Comparison of ENCODE assay signal across 15 mouse cellular contexts in the genomic region with DNA sequence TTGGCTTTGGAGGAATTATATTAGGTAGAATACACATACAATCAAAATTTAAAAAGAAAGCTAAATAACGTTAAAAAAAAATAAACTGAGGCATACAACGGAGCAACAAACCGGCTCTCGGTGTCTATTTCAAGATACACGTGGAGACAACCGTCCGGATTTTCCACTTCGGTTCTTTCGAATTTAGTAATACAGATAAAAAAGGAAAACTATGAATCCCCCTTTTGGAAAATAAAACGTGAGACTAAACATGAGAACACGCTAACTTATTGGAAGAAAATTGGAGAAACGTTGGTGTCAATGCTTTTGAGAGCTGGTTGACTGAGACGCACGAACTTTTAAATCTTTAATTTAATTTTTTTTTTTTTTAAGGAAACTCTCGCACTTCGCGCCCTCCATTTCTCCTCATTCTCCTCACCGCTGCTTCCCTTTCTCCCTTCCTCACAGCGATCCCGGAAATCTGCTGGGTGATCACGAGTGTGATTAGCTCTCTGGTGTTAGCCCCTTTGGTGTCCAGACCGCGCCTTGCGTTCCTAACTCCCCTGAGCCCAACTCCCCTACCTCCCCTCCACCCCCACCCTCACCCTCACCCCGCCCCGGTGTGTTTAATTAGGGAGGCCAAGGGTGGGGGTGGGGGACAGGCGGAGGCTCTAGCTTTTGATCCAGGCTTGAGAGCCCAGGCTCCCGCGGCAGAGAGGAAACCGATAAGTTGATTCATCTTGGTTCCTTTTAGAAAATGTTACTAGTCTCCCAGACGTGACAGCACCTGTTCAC. TPM values are rescaled to one million over a fixed set of nuclear protein-coding genes. Genes with fewer than 3 reads are reported as not detected.
DNase-seq lines count a peak whose midpoint lies in the region; ATAC-seq lines count a peak whose summit lies in the region.
"Had no signal": no experiment of that assay in that cellular context is flagged by ENCODE, and none has a peak within 500 bp of the region (broad histone marks: within the 10 kb centered on the region; RNA-seq: fewer than 3 reads in every experiment).

No protein-coding gene starts in this region.

- peaks cover 12% of the 10 kb centered on the region for H3K4me1 ChIP-seq in kidney, embryonic 15.5 days
- no peaks in the 10 kb centered on the region for H3K4me1 ChIP-seq in forebrain, embryonic 13.5 days
- no peaks in the 10 kb centered on the region for H3K4me1 ChIP-seq in midbrain, embryonic 15.5 days

- no peak overlapping the region for H3K4me3 ChIP-seq in kidney, embryonic 15.5 days (replicated peaks)
- no peak overlapping the region for H3K4me3 ChIP-seq in forebrain, embryonic 13.5 days
- H3K4me3 ChIP-seq in midbrain, embryonic 15.5 days = no peak overlapping the region
- H3K4me3 ChIP-seq: gastrocnemius, adult 2 months had no signal

- no peaks in the 10 kb centered on the region for H3K36me3 ChIP-seq in kidney, embryonic 15.5 days
- no peaks in the 10 kb centered on the region for H3K36me3 ChIP-seq in forebrain, embryonic 13.5 days (ENCODE audit: poor library complexity, severe bottlenecking)
- no peaks in the 10 kb centered on the region for H3K36me3 ChIP-seq in midbrain, embryonic 15.5 days (replicated peaks)

- H3K4me2 ChIP-seq in kidney, embryonic 15.5 days = no peak overlapping the region
- no peak overlapping the region for H3K4me2 ChIP-seq in forebrain, embryonic 13.5 days
- peak overlapping the region; percentile 24; the same call in 1 of the 2 replicates for H3K4me2 ChIP-seq in midbrain, embryonic 15.5 days

- peak; percentile 38; the same call in 1 of the 2 replicates for ATAC-seq in kidney, embryonic 15.5 days (replicated peaks; ENCODE audit: low FRiP score)
- ATAC-seq in forebrain, embryonic 13.5 days = 0 out of 2 replicates have a peak, but pooled peaks have one; percentile 3
- ATAC-seq in midbrain, embryonic 15.5 days (replicated peaks) = no peak
- ATAC-seq: CD4-positive, CD25-positive, alpha-beta regulatory T cell, adult 4 months had no signal

- no peak overlapping the region for H3K9ac ChIP-seq in kidney, embryonic 15.5 days
- no peak overlapping the region for H3K9ac ChIP-seq in forebrain, embryonic 13.5 days
- no peak overlapping the region for H3K9ac ChIP-seq in midbrain, embryonic 15.5 days

- no peak for DNase-seq in kidney, adult 9 months
- peak; percentile 61 for DNase-seq in embryo, embryonic 10.5 days (ENCODE audit: low spot score)
- no peak for DNase-seq in cerebellum, postnatal 25 days
- no peak for DNase-seq in adrenal gland, postnatal 36 days
- DNase-seq in gastrocnemius, postnatal 14 days = no peak
- DNase-seq: cerebellum, adult 18-20 months; gastrocnemius, adult 2 months; kidney, postnatal 4 days; lung, adult 18-20 months had no signal

- H3K27ac ChIP-seq in kidney, embryonic 15.5 days = no peak overlapping the region
- no peak overlapping the region for H3K27ac ChIP-seq in forebrain, embryonic 13.5 days
- peak overlapping the region; percentile 68 for H3K27ac ChIP-seq in midbrain, embryonic 15.5 days
- H3K27ac ChIP-seq: gastrocnemius, adult 2 months had no signal

- H3K9me3 ChIP-seq in kidney, embryonic 15.5 days (replicated peaks) = no peaks in the 10 kb centered on the region
- H3K9me3 ChIP-seq in forebrain, embryonic 13.5 days (replicated peaks) = no peaks in the 10 kb centered on the region
- H3K9me3 ChIP-seq in midbrain, embryonic 15.5 days = no peaks in the 10 kb centered on the region

- peaks cover 87% of the 10 kb centered on the region for H3K27me3 ChIP-seq in kidney, embryonic 15.5 days
- peaks cover 93% of the 10 kb centered on the region for H3K27me3 ChIP-seq in forebrain, embryonic 13.5 days
- peaks cover 73% of the 10 kb centered on the region for H3K27me3 ChIP-seq in midbrain, embryonic 15.5 days (replicated peaks)

- intact Hi-C loops in gastrocnemius, postnatal 14 days (cut with DNase I; ENCODE audit: low total_unique reads) = no loop called here

- 4% methylated on average over 31 of the region's 31 CpGs for WGBS in kidney, embryonic 15.5 days
- under 1% methylated on average over 31 of the region's 31 CpGs for WGBS in forebrain, embryonic 13.5 days
- WGBS in midbrain, embryonic 15.5 days = under 1% methylated on average over 31 of the region's 31 CpGs

RNA-seq across cellular contexts. Expression of a gene that starts 25.9 kb away (rescaled TPM):
- 55.7 and 57.6 TPM in 2 replicates for polyA plus RNA-seq in kidney, embryonic 15.5 days (2015; fragmentation: Nextera tagmentation; extraction: Ambion mirVana)
- polyA plus RNA-seq in forebrain, embryonic 13.5 days (2015; fragmentation: Nextera tagmentation; extraction: Ambion mirVana) = 3.2 and 4.3 TPM in 2 replicates
- 239 and 264 TPM in 2 replicates for polyA plus RNA-seq in midbrain, embryonic 15.5 days (2015; fragmentation: Nextera tagmentation; extraction: Ambion mirVana)
- 1 to 10 TPM; 5.7 to 6.8 TPM for total RNA-seq in adrenal gland, postnatal 36 days (2021)
- total RNA-seq in gastrocnemius, postnatal 14 days (2021) = not detected
- total RNA-seq: gastrocnemius, adult 2 months had no signal
- polyA plus RNA-seq: small intestine, adult 2 months; testis, adult 2 months had no signal

Comparison
In these comparisons a context has a peak if more than half of its experiments do, and no peak if none do; other contexts are left out.
1. RNA of a gene that starts 25.9 kb away (polyA plus RNA-seq): 239 to 264 TPM in midbrain, embryonic 15.5 days and 55.7 to 57.6 TPM in kidney, embryonic 15.5 days; 3.2 to 4.3 TPM in forebrain, embryonic 13.5 days; every median in the first group is over 10 times any median in the second.